Comparison of ENCODE assay signal across 9 mouse cellular contexts in genomic region chr2:93772054-93772764, GRCm38 (mm10). TPM values are rescaled to one million over a fixed set of nuclear protein-coding genes. Genes with fewer than 3 reads are reported as not detected.
DNase-seq lines count a peak whose midpoint lies in the region; ATAC-seq and TF ChIP-seq lines count a peak whose summit lies in the region.
"Had no signal": no experiment of that assay in that cellular context is flagged by ENCODE, and none has a peak within 500 bp of the region (broad histone marks: within the 10 kb centered on the region; RNA-seq: fewer than 3 reads in every experiment).

No protein-coding gene starts in this region.

- H3K9me3 ChIP-seq in hindbrain, embryonic 10.5 days, result no peaks in the 10 kb centered on the region
- no peaks in the 10 kb centered on the region for H3K9me3 ChIP-seq in hindbrain, embryonic 11.5 days (ENCODE audit: control insufficient read depth, low read length)
- no peaks in the 10 kb centered on the region for H3K9me3 ChIP-seq in ES-E14 (ENCODE audit: control insufficient read depth, insufficient read depth, low read depth, low read length)
- no peaks in the 10 kb centered on the region for H3K9me3 ChIP-seq in forebrain, embryonic 14.5 days (replicated peaks; ENCODE audit: control insufficient read depth, low read length)
- H3K9me3 ChIP-seq in liver, embryonic 14.5 days (ENCODE audit: control insufficient read depth, low read length), result no peaks in the 10 kb centered on the region

- no peak for ATAC-seq in hindbrain, embryonic 11.5 days (ENCODE audit: low FRiP score)
- ATAC-seq in forebrain, embryonic 14.5 days, result peak; percentile 54
- no peak for ATAC-seq in liver, embryonic 14.5 days (ENCODE audit: insufficient read depth)

- DNase-seq in hindbrain, embryonic 10.5 days (ENCODE audit: low spot score), result peak; percentile 41
- no peak for DNase-seq in hindbrain, embryonic 11.5 days (ENCODE audit: low spot score)
- DNase-seq in ES-E14 (ENCODE audit: low read depth, low spot score), result peak; percentile 63
- peak; percentile 29 for DNase-seq in forebrain, embryonic 14.5 days (ENCODE audit: low spot score)
- peak; percentile 6 to 59 (median 45) for DNase-seq in liver, embryonic 14.5 days (ENCODE audit: low read depth in 3 of 3, low spot score in 3 of 3)
- no peak for DNase-seq in thymus, postnatal 4 days
- DNase-seq in layer of hippocampus, adult 11-12 months (ENCODE audit: low spot score), result no peak
- DNase-seq in cerebellum, postnatal 4 days (ENCODE audit: low spot score in 2 of 2), result no peak

- no peak for TF ChIP-seq EP300 in liver, embryonic 14.5 days (IDR thresholded peaks at IDR 0.05; ENCODE audit: low read depth)

- H3K4me2 ChIP-seq in hindbrain, embryonic 11.5 days (replicated peaks; ENCODE audit: low read depth, low read length), result no peak overlapping the region
- H3K4me2 ChIP-seq in forebrain, embryonic 14.5 days (ENCODE audit: low read length), result no peak overlapping the region
- H3K4me2 ChIP-seq in liver, embryonic 14.5 days (ENCODE audit: low read depth), result no peak overlapping the region

- peaks cover 57% of the 10 kb centered on the region for H3K4me1 ChIP-seq in hindbrain, embryonic 10.5 days (replicated peaks)
- no peaks in the 10 kb centered on the region for H3K4me1 ChIP-seq in hindbrain, embryonic 11.5 days (replicated peaks; ENCODE audit: control insufficient read depth, insufficient read depth, low read length)
- peaks cover 0 to 3% of the 10 kb centered on the region in 2 experiments; a peak in 1 of 4 replicates for H3K4me1 ChIP-seq in ES-E14 (ENCODE audit: control insufficient read depth in 2 of 2, insufficient read depth in 2 of 2, low read length in 2 of 2, poor library complexity in 1 of 2)
- H3K4me1 ChIP-seq in forebrain, embryonic 14.5 days (ENCODE audit: control insufficient read depth, insufficient read depth, low read length), result peaks cover 6% of the 10 kb centered on the region
- H3K4me1 ChIP-seq in liver, embryonic 14.5 days (replicated peaks; ENCODE audit: control insufficient read depth in 2 of 2, insufficient read depth in 2 of 2, low read length in 1 of 2), result peaks cover 0 to 3% of the 10 kb centered on the region in 2 experiments; a peak in 1 of 4 replicates

- no peaks in the 10 kb centered on the region for H3K27me3 ChIP-seq in hindbrain, embryonic 10.5 days (ENCODE audit: insufficient read depth, poor library complexity, severe bottlenecking)
- H3K27me3 ChIP-seq in hindbrain, embryonic 11.5 days (ENCODE audit: control insufficient read depth, insufficient read depth, low read length), result no peaks in the 10 kb centered on the region
- no peaks in the 10 kb centered on the region for H3K27me3 ChIP-seq in forebrain, embryonic 14.5 days (replicated peaks; ENCODE audit: control insufficient read depth, insufficient read depth, low read length)
- H3K27me3 ChIP-seq in liver, embryonic 14.5 days (ENCODE audit: control insufficient read depth, insufficient read depth, low read length), result no peaks in the 10 kb centered on the region

- peaks cover 8% of the 10 kb centered on the region; the same call in 1 of the 2 replicates for H3K36me3 ChIP-seq in hindbrain, embryonic 10.5 days
- no peaks in the 10 kb centered on the region for H3K36me3 ChIP-seq in hindbrain, embryonic 11.5 days (ENCODE audit: control insufficient read depth, insufficient read depth, low read length)
- no peaks in the 10 kb centered on the region for H3K36me3 ChIP-seq in ES-E14 (ENCODE audit: control insufficient read depth, insufficient read depth, low read length, poor library complexity, severe bottlenecking)
- H3K36me3 ChIP-seq in forebrain, embryonic 14.5 days (ENCODE audit: control insufficient read depth, insufficient read depth, low read length), result no peaks in the 10 kb centered on the region
- no peaks in the 10 kb centered on the region for H3K36me3 ChIP-seq in liver, embryonic 14.5 days (replicated peaks; ENCODE audit: control insufficient read depth, insufficient read depth, low read depth)

- H3K9ac ChIP-seq in hindbrain, embryonic 11.5 days (ENCODE audit: low read depth, low read length), result no peak overlapping the region
- no peak overlapping the region for H3K9ac ChIP-seq in ES-E14 (ENCODE audit: insufficient read depth, low read depth, low read length, poor library complexity, severe bottlenecking)
- no peak overlapping the region for H3K9ac ChIP-seq in forebrain, embryonic 14.5 days (ENCODE audit: low read length)
- H3K9ac ChIP-seq in liver, embryonic 14.5 days (replicated peaks), result no peak overlapping the region

- H3K27ac ChIP-seq in hindbrain, embryonic 10.5 days, result peak overlapping the region; percentile 36; the same call in 1 of the 2 replicates
- H3K27ac ChIP-seq in hindbrain, embryonic 11.5 days (ENCODE audit: low read depth, low read length), result no peak overlapping the region
- H3K27ac ChIP-seq in ES-E14 (ENCODE audit: insufficient read depth, low read depth, low read length, poor library complexity, severe bottlenecking), result no peak overlapping the region
- H3K27ac ChIP-seq in forebrain, embryonic 14.5 days (ENCODE audit: low read depth, low read length), result peak overlapping the region; percentile 27; the same call in 1 of the 2 replicates
- no peak overlapping the region for H3K27ac ChIP-seq in liver, embryonic 14.5 days
- H3K27ac ChIP-seq: macrophage had no signal

- TF ChIP-seq CTCF in liver, embryonic 14.5 days (IDR thresholded peaks at IDR 0.05; ENCODE audit: low read depth), result no peak

- in situ Hi-C loops in ES-E14 (cut with MboI; ENCODE audit: low sequenced_read_pairs in 2 of 2, unreplicated experiment in 2 of 2), result no loop called here

- H3K4me3 ChIP-seq in hindbrain, embryonic 10.5 days, result no peak overlapping the region
- no peak overlapping the region for H3K4me3 ChIP-seq in hindbrain, embryonic 11.5 days (ENCODE audit: low read depth, low read length)
- no peak overlapping the region for H3K4me3 ChIP-seq in ES-E14 (ENCODE audit: insufficient read depth in 1 of 2, low read depth in 1 of 2, low read length in 2 of 2, poor library complexity in 1 of 2, severe bottlenecking in 1 of 2)
- no peak overlapping the region for H3K4me3 ChIP-seq in forebrain, embryonic 14.5 days (ENCODE audit: low read depth, low read length)
- no peak overlapping the region for H3K4me3 ChIP-seq in liver, embryonic 14.5 days (ENCODE audit: insufficient read depth in 1 of 2, low read depth in 2 of 2, low read length in 2 of 2)

- 41% methylated on average over 16 of the region's 16 CpGs for WGBS in hindbrain, embryonic 10.5 days
- WGBS in hindbrain, embryonic 11.5 days, result 40% methylated on average over 16 of the region's 16 CpGs
- WGBS in forebrain, embryonic 14.5 days, result 39% methylated on average over 16 of the region's 16 CpGs
- WGBS in liver, embryonic 14.5 days (ENCODE audit: insufficient replicate concordance), result 45% methylated on average over 16 of the region's 16 CpGs

TF ChIP-seq in ES-E14, 5 proteins besides CTCF, POLR2A, EP300 and RAD21:
- no peak for TF ChIP-seq HCFC1 (IDR thresholded peaks at IDR 0.05; ENCODE audit: borderline replicate concordance, insufficient read depth, low read length)
- TF ChIP-seq CHD2 (IDR thresholded peaks at IDR 0.05; ENCODE audit: low read depth, low read length), result no peak
- TF ChIP-seq MAFK (IDR thresholded peaks at IDR 0.05; ENCODE audit: insufficient read depth, low read depth, low read length), result no peak
- no peak for TF ChIP-seq ZC3H11A (IDR thresholded peaks at IDR 0.05; ENCODE audit: borderline replicate concordance, low read depth, low read length)
- no peak for TF ChIP-seq ZNF384 (IDR thresholded peaks at IDR 0.05; ENCODE audit: low read depth, low read length)

RNA-seq across cellular contexts. Expression of gene Ext2, which starts 50.2 kb away (rescaled TPM):
- polyA plus RNA-seq in hindbrain, embryonic 10.5 days (2016; fragmentation: Nextera tagmentation; extraction: Ambion mirVana), result 69.5 and 77.1 TPM in 2 replicates
- 54.4 and 68.6 TPM in 2 replicates for polyA plus RNA-seq in hindbrain, embryonic 11.5 days (2014; fragmentation: Nextera tagmentation; extraction: Ambion mirVana)
- 49.9 and 67.4 TPM in 2 replicates for total RNA-seq in ES-E14 (2012; rRNA removed)
- polyA plus RNA-seq in forebrain, embryonic 14.5 days (2014; fragmentation: Nextera tagmentation; extraction: Ambion mirVana), result 53.1 and 61.9 TPM in 2 replicates
- polyA plus RNA-seq in liver, embryonic 14.5 days (2012; rRNA removed), result 9.7 and 10.9 TPM in 2 replicates
- 22.1 and 26.1 TPM in 2 replicates for polyA plus RNA-seq in liver, embryonic 14.5 days (2014; fragmentation: Nextera tagmentation; extraction: Ambion mirVana)

Comparison
In these comparisons a context has a peak if more than half of its experiments do, and no peak if none do; other contexts are left out.
1. DNase-seq: peak in hindbrain, embryonic 10.5 days (single experiment), ES-E14 (single experiment), forebrain, embryonic 14.5 days (single experiment) and liver, embryonic 14.5 days (3 of 3); none in hindbrain, embryonic 11.5 days (single experiment), thymus, postnatal 4 days (single experiment), layer of hippocampus, adult 11-12 months (single experiment) and cerebellum, postnatal 4 days (0 of 2).
2. H3K27ac ChIP-seq: peak in hindbrain, embryonic 10.5 days (single experiment) and forebrain, embryonic 14.5 days (single experiment); none in hindbrain, embryonic 11.5 days (single experiment), ES-E14 (single experiment) and liver, embryonic 14.5 days (single experiment).